Mouse (Mus musculus) gastrocnemius, adult 2 months (tissue): ENCODE measurements around the gene Muc4. TPM values are rescaled to one million over a fixed set of nuclear protein-coding genes. Genes with fewer than 3 reads are reported as not detected.

ENCODE experiments used
- DNase-seq: peaks from one replicate; pipeline ENCODE4 v3.0.0; 2022
- H3K27ac ChIP-seq: fragments of 200-600 bp; 2 replicates; pipeline ENCODE4 v1.8.1; 2022; ENCODE audit warnings: mild to moderate bottlenecking
- H3K4me3 ChIP-seq: fragments of 200-600 bp; 2 replicates; pipeline ENCODE4 v1.8.1; 2022; ENCODE audit warnings: mild to moderate bottlenecking, moderate library complexity
- CTCF ChIP-seq: fragments of 200-600 bp; IDR thresholded peaks from 2 replicates; pipeline ENCODE4 v1.8.1; 2022; ENCODE audit warnings: antibody characterized with exemption, mild to moderate bottlenecking, moderate library complexity
- intact Hi-C: fragments of 180-260 bp; cut with DNase I; formaldehyde crosslinking; loops from one replicate; pipeline ENCODE4 v1.15.1; 2025
- total RNA-seq, 2 experiments: library from RNA; stranded (reverse); gene quantifications; 2 replicates each; pipeline ENCODE4 v1.2.3; 2021

Muc4 gene
- total RNA-seq, 2 experiments from 2014 or later, result 0.22 TPM; not detected in 1

DNA sequence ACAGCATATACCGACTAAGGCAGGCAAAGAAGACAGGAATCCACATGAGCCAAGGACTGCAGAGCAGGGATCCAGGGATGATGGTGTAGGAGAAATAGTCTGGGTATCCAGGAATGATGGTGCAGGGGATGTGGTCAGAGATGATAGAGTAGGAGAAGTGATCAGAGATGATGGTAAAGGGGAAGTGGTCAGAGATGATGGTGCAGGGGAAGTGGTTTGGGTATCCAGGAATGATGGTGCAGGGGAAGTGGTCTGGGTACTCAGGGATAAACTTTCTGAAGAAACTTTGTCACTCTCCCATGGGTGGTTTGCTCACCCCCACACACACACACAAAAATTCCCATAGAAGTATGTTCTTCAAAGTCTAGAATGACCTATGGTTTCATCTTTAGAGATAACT lies 59.5 kb downstream of the Muc4 start:
- no peak for DNase-seq
- intact Hi-C loops, result no loop called here
- Histone ChIP-seq H3K27ac (no peak overlapping the region), H3K4me3 (no peak overlapping the region)
- TF ChIP-seq CTCF, result no peak

DNA sequence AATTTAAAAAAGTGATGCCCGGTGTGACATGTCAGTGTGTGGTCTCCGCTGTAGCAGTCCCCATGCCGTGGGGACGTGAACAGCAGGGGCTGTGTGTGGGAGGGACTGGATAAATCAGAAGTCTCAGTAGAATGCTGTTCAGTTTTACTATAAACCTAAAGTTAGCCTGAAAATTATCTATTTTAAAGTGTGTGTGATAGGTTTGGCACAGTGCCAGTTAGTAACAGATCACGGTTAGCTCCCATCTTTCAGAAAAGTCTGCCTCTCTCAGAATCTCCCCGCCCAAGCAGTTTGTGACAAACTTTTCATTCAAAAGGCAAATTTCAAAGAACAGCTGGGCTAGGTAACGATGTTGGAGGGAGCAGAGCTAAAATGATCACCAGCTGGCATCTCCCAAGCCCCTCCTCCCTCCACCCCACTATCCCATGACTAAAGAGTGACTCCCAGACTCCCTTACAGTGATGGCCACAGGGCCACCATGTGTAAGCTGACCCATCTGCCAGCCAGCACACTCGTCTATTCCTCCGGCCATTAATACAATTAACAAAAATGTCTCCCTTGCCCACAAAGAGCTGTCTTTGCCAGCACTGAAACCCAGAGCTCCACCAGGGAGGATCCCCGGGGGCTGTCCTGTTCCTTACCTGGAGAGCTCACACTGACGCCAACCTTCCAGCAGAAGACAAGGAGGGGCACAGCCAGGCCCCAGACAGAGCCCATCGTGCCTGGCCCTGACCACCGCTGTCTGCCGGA lies 61.2 kb downstream of the Muc4 start:
- TF ChIP-seq CTCF, result no peak
- intact Hi-C loops, result no loop called here
- DNase-seq, result no peak
- no peak overlapping the region for H3K4me3 ChIP-seq
- no peak overlapping the region for H3K27ac ChIP-seq

DNA sequence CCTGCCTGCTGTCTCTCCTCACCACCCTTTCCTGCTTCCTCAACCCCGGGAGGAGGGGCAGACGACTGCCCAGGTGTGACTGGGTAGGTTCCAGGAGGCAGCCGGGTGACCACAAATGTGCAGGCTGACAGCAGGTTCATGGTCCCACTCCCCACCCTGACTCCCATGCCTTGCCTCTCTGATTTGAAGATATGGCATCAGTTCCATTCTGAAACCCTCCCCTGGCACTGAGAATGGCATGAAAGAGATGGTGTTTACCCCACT lies 61.7 kb downstream of the Muc4 start, which contains the start of gene Muc20:
Gene Muc20 (minus strand): TSS at position 10 of the 264 bp plus-strand sequence.
- Histone ChIP-seq H3K4me3 (no peak within 1 kb of the TSS), H3K27ac (no peak within 1 kb of the TSS)
- no peak for DNase-seq
- no peak for TF ChIP-seq CTCF
- intact Hi-C loops, result no loop called here

DNA sequence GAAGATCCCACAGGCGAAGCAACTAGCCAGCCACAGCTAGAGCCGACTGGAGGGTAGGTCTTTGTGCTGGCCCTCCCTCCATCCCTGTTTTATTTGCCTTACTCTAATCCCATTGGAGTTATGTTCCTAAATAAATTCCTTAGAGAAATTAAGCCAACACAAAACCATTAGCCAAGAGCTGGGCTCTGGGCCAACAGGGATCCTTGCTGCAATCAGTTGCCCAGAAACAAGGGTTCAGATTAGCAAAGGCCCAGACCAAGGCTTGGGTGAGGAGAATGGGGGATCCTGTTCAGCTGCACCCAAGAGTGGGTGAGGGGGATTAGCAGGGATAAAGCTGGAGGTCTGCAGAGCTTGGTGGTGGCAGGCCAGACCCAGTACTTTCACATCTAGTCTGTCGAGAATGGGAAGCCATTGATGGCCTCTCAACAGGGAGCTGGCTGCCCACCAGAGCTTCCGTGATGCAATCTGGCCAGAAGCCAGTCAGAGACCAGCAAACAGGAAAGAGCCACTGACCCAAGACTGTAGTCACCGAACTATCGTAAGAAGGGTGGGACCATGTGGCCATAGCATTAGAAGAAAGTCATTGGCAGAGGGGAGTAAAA lies 67.7 kb downstream of the Muc4 start:
- no peak for TF ChIP-seq CTCF
- intact Hi-C loops, result no loop called here
- H3K4me3 ChIP-seq, result no peak overlapping the region
- H3K27ac ChIP-seq, result peak overlapping the region; percentile 80
- DNase-seq, result peak; percentile 72

DNA sequence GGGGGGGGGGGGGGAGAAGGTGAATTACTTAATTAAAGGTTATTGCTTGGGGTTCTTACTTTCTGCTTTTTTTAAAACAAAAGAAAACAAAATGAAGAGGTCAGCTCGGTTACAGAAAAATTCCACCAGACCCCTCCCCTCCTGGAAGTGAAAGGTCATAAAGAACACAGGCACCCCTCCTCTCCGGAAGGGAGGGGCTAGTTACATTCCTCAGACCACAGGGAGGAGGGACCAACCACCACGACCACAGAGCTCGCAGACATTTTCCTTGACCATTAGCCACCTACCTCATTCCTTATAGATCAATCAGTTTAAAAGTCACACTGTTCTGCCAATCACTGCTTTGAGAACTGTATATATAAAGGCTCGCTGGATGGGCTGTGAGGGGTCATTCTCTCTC lies 68.2 kb downstream of the Muc4 start:
- Histone ChIP-seq H3K4me3 (no peak overlapping the region), H3K27ac (peak overlapping the region; percentile 80)
- DNase-seq, result no peak
- TF ChIP-seq CTCF, result no peak
- intact Hi-C loops, result no loop called here

DNA sequence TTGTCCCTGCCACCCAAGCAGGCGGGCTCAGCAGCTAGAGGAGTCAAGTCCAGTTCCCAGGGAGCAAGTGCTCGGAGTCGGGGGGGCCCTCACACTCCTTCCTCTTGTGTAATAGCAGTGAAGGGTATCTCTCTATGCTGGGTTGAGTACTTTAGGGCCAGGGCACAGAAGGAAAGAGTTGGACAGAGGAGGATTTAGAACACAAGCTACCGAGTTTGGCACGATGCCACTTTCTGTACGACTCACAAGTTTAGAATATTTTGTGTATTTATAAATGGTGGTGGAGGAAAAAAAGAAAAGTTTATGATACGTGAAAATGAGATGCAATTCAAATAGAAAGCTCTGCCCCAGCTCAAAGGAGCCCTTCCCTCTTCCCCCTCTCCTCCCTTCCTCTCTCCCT lies 69.5 kb downstream of the Muc4 start:
- no peak overlapping the region for H3K4me3 ChIP-seq
- intact Hi-C loops, result no loop called here
- no peak for DNase-seq
- TF ChIP-seq CTCF, result no peak
- H3K27ac ChIP-seq, result peak overlapping the region; percentile 6; the same call in 1 of the 2 replicates

DNA sequence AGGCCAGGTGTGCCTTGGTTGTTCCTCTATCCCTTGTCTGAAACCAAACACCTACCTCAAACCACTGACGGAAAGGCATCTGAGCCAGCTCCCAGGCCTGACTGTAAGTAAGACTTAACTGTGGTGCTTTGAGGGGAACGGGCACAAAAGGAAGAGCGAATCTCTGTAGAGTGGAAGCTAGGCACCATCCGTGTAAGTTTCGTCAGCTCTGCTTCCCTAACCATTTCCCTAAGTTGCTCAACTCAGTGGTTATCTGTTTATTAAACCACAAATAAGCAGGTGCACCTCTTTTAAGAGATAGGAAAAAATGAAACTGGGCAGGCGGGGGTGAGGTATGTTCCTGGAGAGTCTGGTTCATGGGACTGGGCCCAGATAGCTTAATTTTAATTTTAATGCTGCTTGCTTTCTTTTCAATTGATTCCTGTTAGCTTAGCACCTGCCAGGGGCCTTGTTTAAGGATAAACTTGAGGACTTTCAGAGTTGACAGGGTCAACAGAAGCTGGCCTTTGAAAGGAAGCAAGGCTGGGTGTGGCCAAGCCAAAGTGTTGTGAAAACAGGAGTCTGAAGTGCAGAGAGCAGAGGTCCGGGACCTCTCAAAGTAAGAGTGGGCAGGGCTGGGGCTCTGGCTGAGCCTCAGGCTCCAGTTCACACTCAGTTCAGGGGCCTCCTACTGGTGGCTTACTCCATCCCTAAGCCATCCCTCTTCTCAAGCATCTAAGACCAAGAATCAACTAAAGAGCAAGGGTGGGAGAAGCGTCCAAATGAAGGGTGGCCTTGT lies 71.9 kb downstream of the Muc4 start:
- H3K27ac ChIP-seq, result no peak overlapping the region
- H3K4me3 ChIP-seq, result no peak overlapping the region
- intact Hi-C loops, result no loop called here
- no peak for DNase-seq
- TF ChIP-seq CTCF, result no peak

DNA sequence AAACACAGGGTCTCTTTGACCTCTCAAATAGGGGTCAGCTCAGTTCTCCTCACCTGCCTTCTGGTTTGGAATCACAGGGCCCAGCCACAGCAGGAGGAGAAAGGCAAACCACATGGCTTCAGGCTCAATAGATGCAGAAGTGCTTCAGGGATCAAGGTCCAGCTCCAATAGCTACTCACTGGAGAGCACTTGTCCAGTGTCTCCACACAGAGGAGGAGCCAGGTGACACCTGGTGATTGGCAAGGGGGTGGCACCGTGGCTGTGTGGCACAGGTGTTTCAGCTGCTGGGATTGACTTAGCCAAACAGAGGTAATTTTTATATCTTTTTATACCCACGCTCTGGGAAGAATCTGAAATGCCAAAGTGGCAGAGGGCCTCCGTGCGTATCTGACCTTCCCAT lies 74.6 kb downstream of the Muc4 start, which contains the start of gene Smbd1:
Gene Smbd1 (minus strand): TSS at position 157 of the 400 bp plus-strand sequence.
- DNase-seq, result no peak
- Histone ChIP-seq H3K4me3 (no peak within 1 kb of the TSS), H3K27ac (0 out of 2 replicates have a peak within 1 kb of the TSS, but pooled peaks have one; percentile 20)
- no peak for TF ChIP-seq CTCF
- intact Hi-C loops, result loop anchor here (5.0 kb wide), 3 partner anchors 67 to 342 kb away; partner anchors contain the start of genes Fyttd1 and Rubcn

DNA sequence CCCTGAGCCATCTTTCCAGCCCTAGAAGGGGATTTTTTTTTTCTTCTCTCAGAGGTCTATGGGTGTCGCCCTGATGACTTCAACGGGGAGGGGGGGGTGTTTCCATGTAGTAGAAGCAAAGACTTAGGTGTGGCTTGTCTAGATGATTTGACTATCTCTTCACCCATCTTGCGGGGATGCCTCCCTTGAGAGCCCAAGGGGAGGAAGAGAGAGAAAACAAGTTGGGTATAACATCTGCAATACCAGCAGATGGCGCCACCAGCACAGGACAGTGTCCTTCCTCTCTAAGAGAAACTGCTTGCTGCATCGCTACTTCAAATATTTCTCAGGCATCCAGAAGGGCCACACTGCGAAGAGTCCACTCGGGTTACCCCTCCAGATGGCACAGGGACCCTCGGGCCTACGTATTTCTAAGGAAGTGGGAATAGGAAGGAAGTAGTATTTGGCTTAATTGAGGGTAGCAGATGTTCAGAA lies 77.2 kb downstream of the Muc4 start:
- Histone ChIP-seq H3K27ac (peak overlapping the region; percentile 92), H3K4me3 (peak overlapping the region; percentile 45)
- peak; percentile 93 for DNase-seq
- TF ChIP-seq CTCF, result peak; percentile 86
- intact Hi-C loops, result loop anchor here (2.0 to 5.0 kb wide), 4 partner anchors 64 to 339 kb away; partner anchors contain the start of genes Fyttd1 and Rubcn

DNA sequence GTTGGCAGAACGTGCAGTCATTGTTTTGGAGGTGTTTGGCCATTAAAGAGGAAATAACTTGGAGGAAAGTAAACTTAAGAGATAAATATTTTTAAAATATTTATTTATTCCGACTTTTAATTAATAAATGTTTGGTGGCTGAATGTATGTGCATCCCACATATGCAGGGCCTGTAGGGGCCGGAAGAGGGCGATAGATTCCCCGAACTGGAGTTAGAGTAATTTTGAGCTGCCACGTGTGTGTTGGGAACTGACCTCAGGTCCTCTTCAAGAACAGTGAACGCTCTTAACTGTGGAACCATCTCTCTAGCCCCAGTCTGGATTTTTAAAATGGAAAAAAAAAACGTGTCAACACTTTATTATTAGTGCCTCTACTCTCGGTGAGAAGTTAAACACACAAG lies 77.7 kb downstream of the Muc4 start:
- peak overlapping the region; percentile 45 for H3K4me3 ChIP-seq
- DNase-seq, result no peak
- intact Hi-C loops, result loop anchor here (2.0 to 5.0 kb wide), 4 partner anchors 64 to 339 kb away; partner anchors contain the start of genes Fyttd1 and Rubcn
- TF ChIP-seq CTCF, result no peak
- peak overlapping the region; percentile 92 for H3K27ac ChIP-seq

DNA sequence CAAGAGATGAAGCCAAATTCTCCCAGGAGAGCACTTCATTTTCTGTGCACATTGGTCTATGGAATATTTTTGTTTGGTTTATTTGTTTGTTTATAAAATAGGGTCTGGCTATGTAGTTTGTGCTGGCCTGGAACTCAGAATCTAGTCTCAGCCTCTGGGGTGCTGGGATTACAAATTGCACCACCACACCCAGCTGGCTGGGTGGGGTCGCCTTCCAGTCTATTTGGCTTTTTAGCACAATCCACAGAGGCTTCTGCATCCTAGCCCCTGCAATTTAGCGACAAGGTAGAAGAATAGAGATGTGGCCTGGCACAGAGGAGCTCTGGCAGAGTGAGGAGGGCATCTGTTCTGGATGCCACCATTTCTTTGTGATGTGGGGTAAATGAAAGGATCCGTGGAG lies 78.1 kb downstream of the Muc4 start:
- peak; percentile 44 for DNase-seq
- intact Hi-C loops, result loop anchor here (2.0 to 5.0 kb wide), 4 partner anchors 64 to 339 kb away; partner anchors contain the start of genes Fyttd1 and Rubcn
- TF ChIP-seq CTCF, result no peak
- no peak overlapping the region; the same call in 1 of the 2 replicates for H3K4me3 ChIP-seq
- H3K27ac ChIP-seq, result peak overlapping the region; percentile 92

DNA sequence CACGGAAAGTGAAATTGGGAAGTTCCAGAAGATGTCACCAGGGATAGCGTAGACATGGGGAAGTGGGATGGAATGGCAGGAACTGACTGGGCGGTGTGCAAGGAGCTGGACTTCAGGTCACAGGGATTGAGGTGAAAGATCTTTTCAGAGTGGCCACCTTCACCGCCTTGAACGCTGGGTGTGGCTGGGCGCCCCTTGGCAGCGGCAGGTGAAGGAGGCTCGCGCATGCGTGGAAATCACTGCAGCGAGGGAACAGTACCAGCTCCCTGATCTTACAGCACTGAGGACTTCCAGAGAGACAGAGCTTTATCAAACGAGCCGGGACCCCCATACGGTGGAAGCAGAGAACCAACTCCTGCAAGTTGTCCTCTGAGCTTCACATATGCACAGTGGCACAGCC lies 78.9 kb downstream of the Muc4 start:
- H3K4me3 ChIP-seq, result peak overlapping the region; percentile 65
- intact Hi-C loops, result loop anchor here (5.0 kb wide), 3 partner anchors 63 to 338 kb away; partner anchors contain the start of genes Fyttd1 and Rubcn
- peak; percentile 81 for DNase-seq
- TF ChIP-seq CTCF, result no peak
- H3K27ac ChIP-seq, result peak overlapping the region; percentile 92
